Mouse (Mus musculus) G1E (cell line): Measurements from ENCODE around the gene Pycr1.

Experiments
- CTCF ChIP-seq: IDR thresholded peaks from 2 replicates; pipeline ENCODE4 v1.5.1; 2012; ENCODE audit warnings: low read depth, low read length, inconsistent platforms, mixed read lengths
- GATA1 ChIP-seq: IDR thresholded peaks from 2 replicates; pipeline ENCODE4 v1.6.1; 2012; ENCODE audit warnings: borderline replicate concordance, low read length, inconsistent platforms, mixed read lengths

- TF ChIP-seq CTCF = peak; percentile 44
- TF ChIP-seq GATA1 = no peak
Measured at GRCm38 (mm10) chr11:120658876-120659410, 15.4 kb upstream of the Pycr1 start.
